Mouse (Mus musculus): ENCODE results near the gene Arrdc1.

- no peak for TF ChIP-seq POLR2A (IDR thresholded peaks at IDR 0.05; ENCODE audit: borderline replicate concordance, low read depth, low read length)
- TF ChIP-seq CTCF (IDR thresholded peaks at IDR 0.05; ENCODE audit: low read depth, low read length) = no peak
Observed at GRCm38 (mm10) chr2:24901055-24901454, 34.0 kb downstream of the Arrdc1 start.
